Mouse (Mus musculus) heart, embryonic 11.5 days (tissue): ENCODE measurements at regions not wholly inside any gene's neighbourhood (a gene's known extent, or its start where the extent isn't known, plus 50 kb on each side); places are given as distances from the start of the nearest gene placed in this dataset.

Source experiments
- ATAC-seq: fragments of 200-750 bp; cut with Nextera tagmentation; replicated peaks from 2 replicates; pipeline ENCODE4 v1.8.0; 2017; ENCODE audit warnings: moderate library complexity; ENCODE audit not compliant: insufficient number of reproducible peaks, low FRiP score, low TSS enrichment
- H3K27ac ChIP-seq: fragments of 300-500 bp; sonication (generic); 2 replicates; pipeline ENCODE4 v1.5.1; 2014; ENCODE audit warnings: mild to moderate bottlenecking, low read depth, low read length
- H3K27me3 ChIP-seq: fragments of 300-500 bp; sonication (generic); 2 replicates; pipeline ENCODE4 v1.6.1; 2014; ENCODE audit warnings: mild to moderate bottlenecking, low read length, mixed read lengths; ENCODE audit not compliant: control insufficient read depth, insufficient read depth
- H3K36me3 ChIP-seq: fragments of 300-500 bp; sonication (generic); 2 replicates; pipeline ENCODE4 v1.6.1; 2014; ENCODE audit warnings: mild to moderate bottlenecking, low read length, moderate library complexity, mixed read lengths; ENCODE audit not compliant: control insufficient read depth, insufficient read depth
- H3K4me1 ChIP-seq: fragments of 300-500 bp; sonication (generic); 2 replicates; pipeline ENCODE4 v1.6.1; 2014; ENCODE audit warnings: low read length; ENCODE audit not compliant: control insufficient read depth, insufficient read depth
- H3K4me2 ChIP-seq: fragments of 300-500 bp; sonication (generic); 2 replicates; pipeline ENCODE4 v1.6.1; 2014; ENCODE audit warnings: mild to moderate bottlenecking, moderate library complexity
- H3K4me3 ChIP-seq: fragments of 300-500 bp; sonication (generic); 2 replicates; pipeline ENCODE4 v1.5.1; 2014; ENCODE audit warnings: low read depth, low read length
- H3K9ac ChIP-seq: fragments of 300-500 bp; sonication (generic); 2 replicates; pipeline ENCODE4 v1.6.1; 2014; ENCODE audit warnings: mild to moderate bottlenecking, low read depth, low read length, moderate library complexity
- H3K9me3 ChIP-seq: fragments of 300-500 bp; sonication (generic); replicated peaks from 2 replicates; pipeline ENCODE4 v1.6.1; 2016; ENCODE audit warnings: low read length; ENCODE audit not compliant: control insufficient read depth
- WGBS: fragments of 180-500 bp; shearing (Covaris S2); extraction: QIAGEN DNeasy Blood & Tissue Kit; methylation state at CpG from one replicate; pipeline ENCODE4 v1.1.7; 2014; ENCODE audit not compliant: insufficient replicate concordance; 5-methylcytosine and 5-hydroxymethylcytosine counted together

DNA sequence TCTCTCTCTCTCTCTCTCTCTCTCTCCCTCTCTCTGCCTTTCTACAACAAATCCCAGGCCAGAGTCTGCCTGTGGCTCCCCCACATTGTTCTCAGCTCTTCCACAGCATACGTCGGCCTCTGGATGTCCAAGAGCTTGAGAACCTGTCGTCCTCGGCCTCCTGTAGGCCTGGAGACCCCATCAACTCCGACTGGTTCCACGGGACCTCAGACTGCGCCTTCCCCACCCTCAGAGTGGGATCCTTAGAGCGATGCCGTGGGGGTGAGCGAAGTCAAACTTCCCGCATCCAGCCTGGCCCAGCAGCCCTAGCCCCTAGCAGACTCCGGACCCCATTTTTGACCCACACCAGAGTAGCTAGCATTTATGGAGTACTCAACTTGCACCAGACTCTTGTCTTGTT is 128.7 kb upstream of the Foxd3 start:
- no peak overlapping the region for H3K4me3 ChIP-seq
- H3K4me2 ChIP-seq, result no peak overlapping the region
- no peak overlapping the region for H3K9ac ChIP-seq
- no peak overlapping the region for H3K27ac ChIP-seq
- H3K4me1 ChIP-seq, result no peaks in the 10 kb centered on the region
- no peaks in the 10 kb centered on the region for H3K36me3 ChIP-seq
- 84% methylated on average over 12 of the region's 12 CpGs for WGBS
- no peak for ATAC-seq
- H3K27me3 ChIP-seq, result no peaks in the 10 kb centered on the region
- no peaks in the 10 kb centered on the region for H3K9me3 ChIP-seq

DNA sequence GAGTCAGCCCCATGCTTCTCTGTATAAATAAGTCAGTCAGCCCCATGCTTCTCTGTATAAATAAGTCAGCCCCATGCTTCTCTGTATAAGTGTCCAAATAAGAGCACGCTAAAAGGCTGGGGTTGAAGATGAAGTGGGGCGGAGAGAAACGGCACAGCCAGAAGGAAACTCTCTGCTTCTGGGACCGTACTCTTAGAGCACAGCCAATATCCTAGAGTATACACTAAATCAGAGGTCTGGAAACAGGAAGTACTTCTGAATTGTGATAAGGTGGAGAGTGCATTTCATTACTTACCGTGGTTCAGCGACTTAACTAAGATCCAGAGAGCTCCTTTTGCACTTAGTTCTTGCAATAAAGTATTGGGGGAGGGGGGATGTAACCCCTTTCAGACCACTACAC is 112.1 kb upstream of the Foxd3 start:
- Histone ChIP-seq H3K9me3 (no peaks in the 10 kb centered on the region), H3K4me2 (no peak overlapping the region), H3K27ac (no peak overlapping the region), H3K9ac (no peak overlapping the region), H3K4me3 (no peak overlapping the region), H3K36me3 (no peaks in the 10 kb centered on the region), H3K4me1 (no peaks in the 10 kb centered on the region), H3K27me3 (no peaks in the 10 kb centered on the region)
- no peak for ATAC-seq
- 54% methylated on average over 6 of the region's 6 CpGs for WGBS

DNA sequence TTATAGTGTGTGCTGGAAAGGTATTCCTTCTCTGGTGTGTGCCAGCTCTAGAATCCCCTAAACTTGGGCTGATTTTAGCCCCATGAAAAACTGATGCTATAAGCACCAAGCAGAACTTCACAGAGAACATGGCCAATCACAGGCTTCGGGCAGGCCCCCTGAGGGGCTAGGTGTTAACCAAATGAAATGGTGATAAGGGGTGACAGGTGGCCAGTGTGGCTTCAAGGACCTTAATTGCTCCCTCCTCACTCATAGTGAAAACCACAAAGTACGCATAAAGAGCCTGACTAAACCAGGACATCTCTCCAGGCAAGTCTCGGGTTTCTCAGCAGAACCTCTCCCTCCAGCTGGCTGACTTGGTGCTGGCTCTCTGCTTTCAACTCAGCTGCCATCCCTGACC is 110.4 kb upstream of the Foxd3 start:
- H3K27me3 ChIP-seq, result no peaks in the 10 kb centered on the region
- H3K9me3 ChIP-seq, result no peaks in the 10 kb centered on the region
- H3K4me2 ChIP-seq, result no peak overlapping the region
- no peaks in the 10 kb centered on the region for H3K36me3 ChIP-seq
- whole genome bisulfite sequencing, result 28% methylated on average over 3 of the region's 3 CpGs
- H3K4me3 ChIP-seq, result no peak overlapping the region
- no peak for ATAC-seq
- no peak overlapping the region for H3K9ac ChIP-seq
- H3K27ac ChIP-seq, result no peak overlapping the region
- no peaks in the 10 kb centered on the region for H3K4me1 ChIP-seq

DNA sequence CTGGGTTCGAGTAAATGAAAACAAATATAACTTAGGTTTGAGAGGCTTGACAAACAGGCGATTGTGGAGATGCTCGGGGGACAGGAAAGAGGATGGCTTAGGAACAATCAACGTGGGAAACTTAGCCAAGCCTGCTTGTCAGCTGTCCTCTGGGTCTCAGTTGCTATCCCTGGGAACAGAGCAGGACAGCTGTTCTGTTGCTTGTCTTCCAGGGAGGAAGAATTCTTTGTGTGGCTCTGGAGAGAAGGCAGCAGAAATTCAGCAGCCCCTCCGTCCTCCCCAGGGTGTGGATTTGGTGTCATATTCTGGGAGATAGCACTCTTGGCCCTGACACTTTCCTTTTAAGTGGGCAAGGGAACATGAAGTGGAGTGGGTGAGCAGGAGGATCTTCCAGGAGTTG is 98.1 kb upstream of the Foxd3 start:
- Histone ChIP-seq H3K4me2 (no peak overlapping the region), H3K27me3 (no peaks in the 10 kb centered on the region), H3K36me3 (no peaks in the 10 kb centered on the region), H3K27ac (no peak overlapping the region), H3K4me3 (no peak overlapping the region), H3K9me3 (no peaks in the 10 kb centered on the region), H3K9ac (no peak overlapping the region), H3K4me1 (no peaks in the 10 kb centered on the region)
- no peak for ATAC-seq
- WGBS, result 39% methylated on average over 5 of the region's 5 CpGs

DNA sequence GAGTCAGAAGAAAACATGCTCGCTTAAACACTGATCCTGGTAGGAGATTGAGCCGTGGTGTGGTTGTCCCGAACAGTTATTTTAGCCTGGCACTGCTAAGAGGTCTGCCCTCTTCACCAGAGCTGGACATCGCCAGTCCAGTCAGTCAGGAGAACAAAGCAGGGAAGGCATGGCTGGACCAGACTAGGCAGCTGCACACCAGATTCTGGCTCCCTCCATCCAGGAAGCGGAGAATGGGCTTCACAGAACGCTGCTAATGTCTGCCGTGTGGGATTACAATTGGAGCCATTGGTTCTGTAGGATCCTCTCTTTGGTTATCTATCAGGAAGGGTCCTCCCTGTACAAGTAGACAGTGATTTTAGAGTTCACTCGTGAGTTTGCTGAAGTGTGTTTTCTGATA is 95.5 kb upstream of the Foxd3 start:
- H3K27ac ChIP-seq, result no peak overlapping the region
- no peaks in the 10 kb centered on the region for H3K27me3 ChIP-seq
- 26% methylated on average over 8 of the region's 8 CpGs for WGBS
- H3K9ac ChIP-seq, result no peak overlapping the region
- H3K4me3 ChIP-seq, result no peak overlapping the region
- ATAC-seq, result no peak
- peak overlapping the region; percentile 43 for H3K4me2 ChIP-seq
- H3K9me3 ChIP-seq, result no peaks in the 10 kb centered on the region
- no peaks in the 10 kb centered on the region for H3K36me3 ChIP-seq
- no peaks in the 10 kb centered on the region for H3K4me1 ChIP-seq

DNA sequence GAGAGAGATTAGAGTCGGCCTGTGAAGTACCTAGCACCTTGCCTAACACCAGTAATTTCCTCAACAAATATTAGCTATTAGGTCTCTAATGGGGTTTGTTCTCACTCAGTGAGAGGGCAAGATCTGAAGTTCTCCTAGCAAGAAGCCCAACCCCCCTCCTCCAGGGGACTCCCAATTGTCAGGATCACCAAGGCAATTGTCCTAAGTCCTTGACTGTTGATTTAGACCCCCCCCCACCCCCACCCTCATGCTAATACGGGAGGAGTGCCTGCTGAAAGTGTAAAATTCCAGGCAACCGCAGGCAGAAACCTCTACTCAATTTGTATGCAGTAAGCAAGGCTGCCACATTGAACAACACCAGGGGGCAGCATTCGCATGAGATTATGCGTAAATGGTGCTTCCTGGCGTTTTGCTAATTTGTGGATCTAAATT is 94.6 kb upstream of the Foxd3 start:
- WGBS, result 5% methylated on average over 6 of the region's 6 CpGs

DNA sequence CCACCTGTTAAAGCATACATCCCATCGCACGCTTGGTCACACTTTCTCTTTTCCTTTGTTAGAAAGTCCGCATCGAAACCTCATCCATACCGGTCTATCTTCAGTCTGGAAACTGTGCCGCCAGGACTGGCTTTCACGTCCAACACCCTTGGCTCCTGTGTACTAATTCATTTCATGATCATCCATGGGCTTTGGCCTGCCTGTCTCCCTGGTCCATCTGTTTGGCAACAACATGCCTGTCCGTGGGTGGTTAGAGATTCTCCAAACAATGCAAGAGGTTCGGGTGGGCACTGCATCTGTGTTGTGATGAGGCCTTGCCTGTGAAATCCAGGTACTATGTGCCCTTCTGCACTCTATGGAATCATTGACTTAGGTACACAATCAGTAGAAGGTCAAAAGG is 90.7 kb upstream of the Foxd3 start:
- Histone ChIP-seq H3K27ac (no peak overlapping the region), H3K4me3 (no peak overlapping the region), H3K4me2 (no peak overlapping the region), H3K36me3 (no peaks in the 10 kb centered on the region), H3K9me3 (peaks cover 4% of the 10 kb centered on the region; the same call in 1 of the 2 replicates), H3K27me3 (no peaks in the 10 kb centered on the region), H3K4me1 (no peaks in the 10 kb centered on the region), H3K9ac (no peak overlapping the region)
- no peak for ATAC-seq
- WGBS, result 88% methylated on average over 9 of the region's 9 CpGs

More for the DNA sequence above, 94.6 kb upstream of the Foxd3 start:
- Histone ChIP-seq H3K4me1 (no peaks in the 10 kb centered on the region), H3K9me3 (no peaks in the 10 kb centered on the region), H3K4me2 (peak overlapping the region; percentile 43), H3K36me3 (no peaks in the 10 kb centered on the region), H3K27ac (no peak overlapping the region), H3K9ac (no peak overlapping the region), H3K27me3 (no peaks in the 10 kb centered on the region), H3K4me3 (no peak overlapping the region)
- ATAC-seq, result no peak

DNA sequence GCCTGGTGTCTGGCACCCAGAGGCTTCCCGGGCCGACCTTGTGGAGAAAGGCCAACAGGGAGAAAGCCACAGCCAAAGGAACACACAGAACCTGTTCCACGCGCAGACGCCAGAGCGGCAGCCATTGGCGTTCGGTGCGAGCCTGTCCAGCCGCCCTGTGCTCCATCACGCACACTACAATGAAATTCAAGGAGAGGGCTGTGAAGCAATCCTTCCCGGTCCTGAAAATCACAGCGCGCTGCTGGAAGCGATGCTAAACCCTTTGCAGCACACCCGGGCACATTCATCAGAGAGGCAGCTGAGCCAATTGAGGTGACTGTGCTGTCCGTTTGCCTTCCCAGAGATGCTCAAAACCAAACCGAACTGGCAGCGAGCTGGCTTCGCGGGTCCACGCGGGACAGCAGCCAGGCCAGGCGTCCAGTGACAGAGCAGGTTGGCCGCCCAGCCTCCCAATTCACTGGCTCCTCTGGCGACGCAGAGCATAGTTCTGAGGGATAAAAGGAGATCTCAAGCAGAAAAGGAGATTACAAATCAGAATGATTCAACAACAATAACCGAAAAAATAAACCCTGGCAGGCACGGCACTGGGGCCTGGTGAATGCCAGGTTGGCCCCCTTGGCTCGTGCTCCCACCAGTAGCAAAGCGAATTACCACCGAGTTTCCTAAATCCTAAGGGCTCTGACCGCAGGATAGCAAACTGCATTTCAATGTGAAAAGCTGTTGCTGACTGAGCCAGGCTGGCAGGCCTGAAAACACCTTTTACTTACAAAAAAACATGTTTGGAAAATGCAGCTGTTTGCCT is 83.1 kb upstream of the Foxd3 start:
- Histone ChIP-seq H3K9ac (no peak overlapping the region), H3K27me3 (peaks cover 3% of the 10 kb centered on the region; the same call in 1 of the 2 replicates), H3K4me1 (no peaks in the 10 kb centered on the region), H3K36me3 (no peaks in the 10 kb centered on the region), H3K9me3 (peaks cover 4% of the 10 kb centered on the region; the same call in 1 of the 2 replicates), H3K27ac (no peak overlapping the region), H3K4me3 (peak overlapping the region; percentile 33), H3K4me2 (peak overlapping the region; percentile 67)
- no peak for ATAC-seq
- 5% methylated on average over 33 of the region's 33 CpGs for WGBS

DNA sequence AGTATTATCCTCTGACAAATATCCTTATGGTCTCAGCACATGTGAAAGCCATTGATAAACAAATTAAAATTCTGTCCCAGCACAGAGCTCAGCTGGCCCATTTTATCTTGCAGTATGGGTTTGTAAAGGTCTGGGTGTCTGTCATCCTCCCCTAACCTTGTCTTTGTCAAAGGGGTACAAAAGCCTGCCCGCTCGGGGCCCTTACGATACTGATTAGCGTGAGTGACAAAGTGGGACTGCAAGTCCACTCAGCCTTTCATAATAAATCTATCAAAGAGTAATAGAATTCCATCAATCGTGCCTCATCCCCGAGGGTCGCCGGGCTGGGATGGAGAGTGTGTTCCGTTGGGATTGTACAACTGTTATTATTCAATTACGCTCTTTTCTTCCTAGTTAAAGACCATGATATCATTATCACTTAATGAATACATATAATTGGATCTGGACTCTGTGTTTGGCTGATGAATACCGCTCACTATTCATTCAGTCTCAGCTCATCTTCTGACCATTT is 82.0 kb upstream of the Foxd3 start:
- WGBS, result 48% methylated on average over 11 of the region's 11 CpGs
- no peak for ATAC-seq
- H3K36me3 ChIP-seq, result no peaks in the 10 kb centered on the region
- H3K27me3 ChIP-seq, result peaks cover 3% of the 10 kb centered on the region; the same call in 1 of the 2 replicates
- no peak overlapping the region for H3K4me2 ChIP-seq
- H3K9ac ChIP-seq, result no peak overlapping the region
- no peak overlapping the region for H3K27ac ChIP-seq
- no peak overlapping the region for H3K4me3 ChIP-seq
- no peaks in the 10 kb centered on the region for H3K9me3 ChIP-seq
- H3K4me1 ChIP-seq, result no peaks in the 10 kb centered on the region
